Mouse (Mus musculus) adrenal gland, postnatal 25 days (tissue): ENCODE measurements around the gene Vwa5b1. TPM values are rescaled to one million over a fixed set of nuclear protein-coding genes. Genes with fewer than 3 reads are reported as not detected.

ENCODE experiments used
- DNase-seq: peaks from one replicate; pipeline ENCODE4 v3.0.0; 2021; ENCODE audit warnings: mixed read lengths
- total RNA-seq: library from RNA; stranded (reverse); gene quantifications from 2 replicates; pipeline ENCODE4 v1.2.3, GENCODE M21; 2021

Vwa5b1 gene
- total RNA-seq, 1 experiment from 2014 or later = not detected

GRCm38 (mm10) chr4:138525684-138526083 is 110.0 kb downstream of the Vwa5b1 start:
- DNase-seq = no peak

GRCm38 (mm10) chr4:138524769-138525168 is 110.9 kb downstream of the Vwa5b1 start:
- no peak for DNase-seq

GRCm38 (mm10) chr4:138523775-138524174 is 111.9 kb downstream of the Vwa5b1 start:
- DNase-seq = no peak

GRCm38 (mm10) chr4:138522296-138522695 is 113.4 kb downstream of the Vwa5b1 start:
- no peak for DNase-seq

- DNase-seq = no peak
These were observed 118.4 kb downstream of the Vwa5b1 start for GRCm38 (mm10) chr4:138517153-138517789.

- no peak for DNase-seq
These were observed 119.2 kb downstream of the Vwa5b1 start for GRCm38 (mm10) chr4:138516448-138516847.

Other genes with a start within 250 kb of the Vwa5b1 start
- 2.9 and 3.1 TPM in 2 replicates for gene Fam43b, start 239.4 kb downstream of the Vwa5b1 start, total RNA-seq
- gene Mul1, start 201.2 kb downstream of the Vwa5b1 start, total RNA-seq = 26.7 and 50.4 TPM in 2 replicates
- gene Camk2n1, start 181.6 kb downstream of the Vwa5b1 start, total RNA-seq = 24.8 and 26.3 TPM in 2 replicates
- 0.24 TPM in 1 of 2 replicates, not detected in the other for gene Pla2g2c, start 88.9 kb upstream of the Vwa5b1 start, total RNA-seq
- 1.1 and 2.0 TPM in 2 replicates for gene Ubxn10, start 101.3 kb upstream of the Vwa5b1 start, total RNA-seq
- 19.2 and 21.7 TPM in 2 replicates for gene Pla2g2f, start 121.7 kb upstream of the Vwa5b1 start, total RNA-seq
- gene Pla2g2d, start 139.9 kb upstream of the Vwa5b1 start, total RNA-seq = 2.2 and 2.8 TPM in 2 replicates
- 10.5 and 17.1 TPM in 2 replicates for gene Pla2g5, start 227.6 kb upstream of the Vwa5b1 start, total RNA-seq
- gene Gm13030, start 238.1 kb upstream of the Vwa5b1 start, total RNA-seq = not detected in 2 replicates
- gene Pla2g2e, start 242.1 kb upstream of the Vwa5b1 start, total RNA-seq = 1.5 TPM in 1 of 2 replicates, not detected in the other